Mouse (Mus musculus) liver, embryonic 12.5 days (tissue): ENCODE measurements around the gene Grid2ip. TPM values are rescaled to one million over a fixed set of nuclear protein-coding genes. Genes with fewer than 3 reads are reported as not detected.

Source experiments
- ATAC-seq: fragments of 200-750 bp; cut with Nextera tagmentation; 2 replicates; pipeline ENCODE4 v1.8.0; 2017; ENCODE audit warnings: moderate number of reproducible peaks, mild to moderate bottlenecking, moderate library complexity
- H3K27ac ChIP-seq: fragments of 300-500 bp; sonication (generic); 2 replicates; pipeline ENCODE4 v1.5.1; 2016; ENCODE audit warnings: mild to moderate bottlenecking
- H3K27me3 ChIP-seq: fragments of 300-500 bp; sonication (generic); replicated peaks from 2 replicates; pipeline ENCODE4 v1.6.1; 2016; ENCODE audit warnings: mild to moderate bottlenecking, moderate library complexity
- H3K36me3 ChIP-seq: fragments of 300-500 bp; sonication (generic); 2 replicates; pipeline ENCODE4 v1.6.1; 2016; ENCODE audit warnings: mild to moderate bottlenecking, moderate library complexity
- H3K4me1 ChIP-seq: fragments of 300-500 bp; sonication (generic); 2 replicates; pipeline ENCODE4 v1.6.1; 2016
- H3K4me2 ChIP-seq: fragments of 300-500 bp; sonication (generic); 2 replicates; pipeline ENCODE4 v1.6.1; 2016; ENCODE audit warnings: mild to moderate bottlenecking, moderate library complexity
- H3K4me3 ChIP-seq: fragments of 300-500 bp; sonication (generic); 2 replicates; pipeline ENCODE4 v1.5.1; 2016; ENCODE audit warnings: mild to moderate bottlenecking, moderate library complexity
- H3K9ac ChIP-seq: fragments of 300-500 bp; sonication (generic); 2 replicates; pipeline ENCODE4 v1.6.1; 2016; ENCODE audit warnings: mild to moderate bottlenecking, moderate library complexity
- H3K9me3 ChIP-seq: fragments of 300-500 bp; sonication (generic); replicated peaks from 2 replicates; pipeline ENCODE4 v1.6.1; 2016; ENCODE audit warnings: mild to moderate bottlenecking, moderate library complexity
- WGBS: fragments of 180-500 bp; shearing (Covaris S2); methylation state at CpG from one replicate; pipeline ENCODE4 v1.1.7; 2016; ENCODE audit not compliant: insufficient replicate concordance; 5-methylcytosine and 5-hydroxymethylcytosine counted together
- polyA plus RNA-seq: library from polyadenylated mRNA; unstranded; fragments of >200 nt; fragmentation: Nextera tagmentation; extraction: Ambion mirVana; gene quantifications from 2 replicates; pipeline ENCODE4 v1.2.1, GENCODE M21; 2016

The Grid2ip gene
- 0.04 TPM in 1 of 2 replicates, not detected in the other for polyA plus RNA-seq

DNA sequence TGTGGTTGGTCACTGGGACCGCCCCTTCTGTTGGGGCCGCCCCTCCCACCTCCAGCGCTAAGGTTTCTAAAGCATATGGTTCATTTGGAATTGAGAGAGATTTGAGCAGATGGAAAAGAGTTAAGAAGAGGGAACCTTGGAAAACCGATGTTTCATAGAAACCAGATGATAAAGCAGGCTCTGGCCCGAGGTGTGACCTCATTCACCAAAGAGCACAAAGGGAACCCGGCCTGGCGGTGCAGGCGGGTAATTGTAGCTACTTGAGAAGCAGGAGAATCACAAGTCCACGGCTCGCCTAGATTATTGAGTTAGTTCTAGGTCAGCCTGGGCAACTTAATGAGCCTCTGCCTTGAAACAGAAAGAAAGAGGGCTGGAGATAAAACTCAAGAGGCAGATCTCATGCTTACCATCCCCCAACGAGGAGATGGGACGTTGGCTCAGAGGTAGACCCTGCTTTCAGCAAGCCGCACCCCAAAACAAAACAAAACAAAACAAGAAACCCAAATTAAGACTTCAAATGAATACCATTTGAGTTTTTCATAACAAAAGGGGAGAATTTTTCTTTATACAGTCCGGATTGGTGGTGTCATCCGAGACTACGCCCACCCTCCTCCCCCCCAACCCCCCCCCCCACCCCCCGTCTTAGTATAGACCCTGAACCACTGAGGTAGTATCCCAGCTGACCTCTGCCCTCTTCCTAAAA lies at the start of gene Grid2ip:
Gene Grid2ip, plus strand, starts transcription at position 653 of the 703 bp plus-strand sequence.
- WGBS = 18% methylated on average over 17 of the region's 17 CpGs
- H3K36me3 ChIP-seq = no peaks in the 10 kb centered on the region
- no peak for ATAC-seq
- H3K4me2 ChIP-seq = peak within 1 kb of the TSS; percentile 33
- no peaks in the 10 kb centered on the region; the same call in 1 of the 2 replicates for H3K9me3 ChIP-seq
- no peak within 1 kb of the TSS for H3K4me3 ChIP-seq
- H3K9ac ChIP-seq = no peak within 1 kb of the TSS
- no peak within 1 kb of the TSS for H3K27ac ChIP-seq
- 0 out of 2 replicates have a peak, but pooled peaks cover 4% of the 10 kb centered on the region for H3K4me1 ChIP-seq
- H3K27me3 ChIP-seq = peaks cover 79% of the 10 kb centered on the region

DNA sequence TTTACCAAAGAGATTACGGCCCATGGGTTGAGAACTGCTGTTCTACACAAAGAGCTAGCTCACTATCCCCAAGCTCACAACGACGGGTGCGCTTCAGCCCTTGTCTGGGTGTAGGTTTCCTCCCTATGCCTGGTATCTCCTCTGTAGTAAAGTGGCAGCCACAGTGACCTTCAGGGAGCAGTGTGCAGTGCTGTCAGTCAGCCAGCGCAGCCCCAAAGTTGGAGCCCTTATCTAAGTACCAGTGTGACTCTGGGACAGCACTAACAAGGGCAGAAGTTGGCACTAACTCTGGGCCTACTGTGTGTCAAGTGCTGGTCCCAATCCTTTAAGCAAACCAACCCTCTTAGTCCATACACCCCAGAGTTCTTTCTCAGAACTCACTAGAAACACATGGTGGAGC lies 48.3 kb upstream of the Grid2ip start:
- WGBS = 89% methylated on average over 5 of the region's 5 CpGs
- peaks cover 38% of the 10 kb centered on the region for H3K4me1 ChIP-seq
- H3K9me3 ChIP-seq = no peaks in the 10 kb centered on the region
- ATAC-seq = no peak
- no peaks in the 10 kb centered on the region for H3K27me3 ChIP-seq
- H3K9ac ChIP-seq = no peak overlapping the region
- H3K4me2 ChIP-seq = no peak overlapping the region
- no peak overlapping the region for H3K4me3 ChIP-seq
- H3K27ac ChIP-seq = no peak overlapping the region
- H3K36me3 ChIP-seq = peaks cover 98% of the 10 kb centered on the region

DNA sequence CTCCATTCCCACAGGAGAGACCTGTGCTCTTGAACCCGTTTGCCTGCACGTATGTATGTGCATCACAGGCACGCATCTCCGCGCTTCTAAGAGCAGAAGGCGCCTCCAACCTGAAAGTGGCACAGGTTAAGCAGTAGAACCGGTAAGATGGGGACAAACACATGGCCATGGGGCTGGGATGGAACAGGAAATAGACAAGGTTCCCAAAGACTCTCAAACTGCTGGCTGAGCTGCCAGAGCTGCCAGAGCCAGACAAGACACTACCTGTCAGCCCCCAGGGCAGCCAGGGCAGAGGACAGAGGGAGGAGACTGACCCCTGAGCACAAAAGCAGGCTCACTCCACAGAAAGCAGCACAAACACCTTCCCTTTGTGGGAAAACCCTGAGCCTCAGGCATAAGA lies 47.2 kb upstream of the Grid2ip start:
- no peak for ATAC-seq
- no peaks in the 10 kb centered on the region for H3K9me3 ChIP-seq
- WGBS = 86% methylated on average over 7 of the region's 7 CpGs
- H3K27ac ChIP-seq = no peak overlapping the region
- no peak overlapping the region for H3K9ac ChIP-seq
- H3K36me3 ChIP-seq = peaks cover 88% of the 10 kb centered on the region
- no peak overlapping the region for H3K4me3 ChIP-seq
- no peaks in the 10 kb centered on the region for H3K27me3 ChIP-seq
- H3K4me1 ChIP-seq = peaks cover 43% of the 10 kb centered on the region
- no peak overlapping the region for H3K4me2 ChIP-seq

DNA sequence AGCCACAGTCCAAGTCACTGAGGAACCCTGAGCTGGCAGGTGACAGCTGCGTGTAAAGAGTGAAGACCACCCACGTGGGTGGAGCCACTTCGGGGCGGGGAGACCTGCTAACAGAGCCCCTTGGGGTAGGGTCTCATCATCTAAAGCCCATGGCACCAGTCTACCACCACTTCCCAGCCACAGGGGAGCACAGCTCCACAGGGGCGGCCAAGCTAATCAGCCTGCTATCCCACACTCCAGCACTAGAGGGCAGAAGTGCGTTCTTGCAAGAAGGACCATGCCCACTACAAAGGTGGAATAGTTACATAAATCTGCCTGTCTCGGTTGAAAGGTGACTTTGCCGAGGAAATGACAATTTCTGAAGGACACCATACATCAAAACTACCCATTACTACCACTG lies 45.3 kb upstream of the Grid2ip start:
- no peak overlapping the region for H3K4me2 ChIP-seq
- H3K4me3 ChIP-seq = no peak overlapping the region
- peaks cover 52% of the 10 kb centered on the region for H3K4me1 ChIP-seq
- no peak overlapping the region for H3K9ac ChIP-seq
- H3K36me3 ChIP-seq = peaks cover 81% of the 10 kb centered on the region
- no peak for ATAC-seq
- no peaks in the 10 kb centered on the region for H3K9me3 ChIP-seq
- 52% methylated on average over 8 of the region's 8 CpGs for WGBS
- H3K27me3 ChIP-seq = no peaks in the 10 kb centered on the region
- H3K27ac ChIP-seq = no peak overlapping the region

DNA sequence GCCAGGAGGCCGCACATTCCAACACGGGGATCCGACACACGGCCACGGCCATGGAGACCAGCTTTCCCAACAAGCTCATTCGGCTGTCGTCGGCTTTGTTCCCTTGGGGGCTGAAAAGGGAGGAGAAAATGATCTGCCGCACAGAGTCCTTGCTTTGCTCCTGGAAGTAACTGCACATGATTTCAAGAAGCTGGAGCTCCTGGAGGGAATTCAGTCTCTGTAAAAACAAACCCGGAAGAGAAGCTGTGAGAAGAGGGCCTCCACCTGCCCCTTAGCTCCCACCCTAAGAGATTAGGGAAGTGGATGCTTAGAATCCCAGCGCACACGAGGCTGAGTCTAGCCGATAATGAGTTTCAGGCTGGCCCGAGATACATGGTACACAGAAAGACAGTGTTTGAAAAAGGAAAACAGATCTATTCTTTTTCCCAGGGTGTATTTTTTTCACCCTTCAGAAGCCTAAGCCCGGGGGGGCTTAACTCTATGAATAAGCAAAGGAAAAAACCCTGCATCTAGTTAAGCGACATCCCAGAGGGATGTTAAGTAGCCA lies 42.9 kb upstream of the Grid2ip start:
- Histone ChIP-seq H3K9me3 (no peaks in the 10 kb centered on the region), H3K9ac (peak overlapping the region; percentile 95), H3K27me3 (no peaks in the 10 kb centered on the region), H3K36me3 (peaks cover 80% of the 10 kb centered on the region), H3K4me2 (peak overlapping the region; percentile 95), H3K4me3 (peak overlapping the region; percentile 75), H3K27ac (peak overlapping the region; percentile 89), H3K4me1 (peaks cover 52% of the 10 kb centered on the region)
- ATAC-seq = peak; percentile 65; the same call in 1 of the 2 replicates
- WGBS = 7% methylated on average over 16 of the region's 16 CpGs

DNA sequence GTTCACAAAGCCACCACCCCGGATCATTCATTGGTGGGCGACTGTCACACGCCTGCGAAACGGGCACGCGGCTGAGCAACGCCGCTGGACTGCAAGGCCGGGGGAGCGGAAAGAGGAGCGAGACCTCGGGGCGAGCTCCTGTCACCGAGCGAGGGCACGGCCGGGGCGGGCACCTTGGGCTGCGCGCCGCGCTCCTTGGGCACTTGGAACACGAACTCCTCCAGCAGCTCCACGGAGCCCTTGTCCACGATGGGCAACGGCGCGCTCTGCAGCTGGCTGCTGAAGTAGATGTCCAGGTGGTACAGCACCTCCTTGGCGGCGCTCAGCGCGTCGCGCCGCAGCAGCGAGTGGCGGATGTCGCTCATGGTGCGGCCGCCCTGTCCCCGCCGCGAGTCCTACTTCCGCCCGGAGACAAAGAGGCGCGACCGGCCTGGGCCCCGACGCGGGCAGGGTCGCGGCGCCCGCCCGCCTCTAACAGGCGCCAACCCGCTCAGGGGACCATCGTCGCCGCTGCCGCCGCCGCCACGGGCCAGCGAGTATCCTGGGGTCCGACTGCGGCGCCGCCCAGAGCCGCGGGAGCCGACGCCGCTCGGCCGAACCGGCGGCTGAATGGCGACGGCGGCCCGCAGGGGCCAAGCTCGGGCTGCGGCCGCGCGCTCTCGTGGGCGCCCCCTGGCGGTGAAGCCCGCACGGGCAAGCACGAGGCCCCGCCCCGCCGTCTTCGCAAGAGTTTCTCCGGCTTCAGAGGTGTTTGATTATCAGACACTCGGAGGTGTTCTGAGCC lies 42.2 kb upstream of the Grid2ip start, which contains the start of gene E130309D02Rik:
Gene E130309D02Rik, minus strand, starts transcription at position 631 of the 784 bp plus-strand sequence.
- H3K27me3 ChIP-seq = no peaks in the 10 kb centered on the region
- under 1% methylated on average over 101 of the region's 101 CpGs for WGBS
- H3K9me3 ChIP-seq = no peaks in the 10 kb centered on the region
- peak within 1 kb of the TSS; percentile 75 for H3K4me3 ChIP-seq
- H3K27ac ChIP-seq = peak within 1 kb of the TSS; percentile 89
- H3K4me1 ChIP-seq = peaks cover 52% of the 10 kb centered on the region
- peak; percentile 81 for ATAC-seq
- peaks cover 80% of the 10 kb centered on the region for H3K36me3 ChIP-seq
- H3K4me2 ChIP-seq = peak within 1 kb of the TSS; percentile 95
- H3K9ac ChIP-seq = peak within 1 kb of the TSS; percentile 95

DNA sequence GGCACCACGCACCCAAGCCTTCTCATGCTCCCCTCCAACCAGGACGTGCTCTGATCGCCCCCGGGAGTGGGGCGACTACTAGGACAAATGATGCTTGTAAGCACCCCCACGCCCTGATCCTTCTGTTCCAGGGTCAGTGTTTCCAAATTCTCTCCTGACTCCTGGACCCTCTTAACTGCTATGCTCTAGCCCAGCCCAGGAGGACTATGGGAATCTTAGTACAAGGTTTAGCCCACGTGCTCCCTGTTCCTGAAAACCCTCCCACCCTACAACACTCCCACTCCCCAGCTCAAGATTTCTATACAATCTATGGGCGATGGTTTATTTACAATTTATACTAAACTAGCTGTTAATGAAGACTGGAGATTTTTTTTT lies 41.6 kb upstream of the Grid2ip start:
- Histone ChIP-seq H3K27me3 (no peaks in the 10 kb centered on the region), H3K4me1 (peaks cover 46% of the 10 kb centered on the region), H3K4me3 (peak overlapping the region; percentile 75), H3K27ac (peak overlapping the region; percentile 89), H3K9me3 (no peaks in the 10 kb centered on the region), H3K9ac (peak overlapping the region; percentile 95), H3K4me2 (peak overlapping the region; percentile 95), H3K36me3 (peaks cover 80% of the 10 kb centered on the region)
- 15% methylated on average over 8 of the region's 8 CpGs for WGBS
- peak; percentile 8; the same call in 1 of the 2 replicates for ATAC-seq

DNA sequence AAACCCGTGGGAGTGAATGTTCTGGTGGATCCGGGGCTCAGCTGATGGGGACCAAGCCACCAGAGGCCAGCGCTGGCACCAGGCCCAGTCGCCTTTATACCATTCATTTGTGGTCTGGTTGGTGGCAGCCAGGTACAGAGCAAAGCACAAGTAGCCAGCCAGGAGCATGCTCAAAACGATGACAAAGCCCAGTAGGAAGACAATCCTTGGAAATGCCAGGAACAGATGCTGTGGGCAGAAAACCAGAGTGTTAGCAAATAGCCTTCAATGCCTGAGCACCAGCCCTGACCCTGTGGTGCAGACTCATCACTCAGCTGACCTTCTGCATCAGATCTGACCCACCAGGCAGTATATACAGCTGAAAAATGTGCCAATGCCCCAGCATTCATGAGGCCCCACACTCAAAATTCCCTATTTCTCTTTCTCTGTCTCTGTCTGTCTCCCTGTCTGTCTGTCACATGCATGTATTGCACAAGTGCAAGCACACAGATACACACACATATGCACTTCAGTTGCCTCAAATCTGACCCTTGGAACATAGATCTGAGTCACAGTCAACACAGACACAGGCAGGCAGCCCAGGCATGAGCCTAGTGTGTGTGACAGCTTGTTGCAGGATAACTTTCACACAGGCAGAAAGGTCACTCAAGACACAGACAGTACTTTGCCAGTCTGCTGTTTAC lies 40.4 kb upstream of the Grid2ip start:
- Histone ChIP-seq H3K4me2 (no peak overlapping the region), H3K4me3 (no peak overlapping the region), H3K9me3 (no peaks in the 10 kb centered on the region), H3K27ac (no peak overlapping the region), H3K9ac (no peak overlapping the region), H3K27me3 (no peaks in the 10 kb centered on the region), H3K4me1 (peaks cover 34% of the 10 kb centered on the region), H3K36me3 (peaks cover 80% of the 10 kb centered on the region)
- 87% methylated on average over 5 of the region's 5 CpGs for WGBS
- no peak for ATAC-seq

DNA sequence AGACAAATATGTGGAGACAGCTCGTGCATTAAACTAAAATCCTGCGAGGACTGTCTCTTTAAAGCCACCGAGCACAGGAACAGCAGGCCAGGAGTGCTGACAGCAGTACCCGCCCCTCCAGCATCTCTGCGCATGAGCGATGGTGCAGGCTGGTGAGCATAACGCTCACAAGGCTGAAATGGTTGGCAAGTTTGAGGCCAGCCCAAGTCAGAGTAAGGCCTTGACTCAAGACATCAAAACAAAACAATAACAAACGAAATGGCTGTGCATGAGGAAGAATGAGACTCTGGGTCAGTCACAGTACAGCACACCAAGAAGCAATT lies 39.9 kb upstream of the Grid2ip start:
- Histone ChIP-seq H3K9ac (no peak overlapping the region), H3K4me1 (peaks cover 29% of the 10 kb centered on the region), H3K4me3 (no peak overlapping the region), H3K27me3 (no peaks in the 10 kb centered on the region), H3K9me3 (no peaks in the 10 kb centered on the region), H3K4me2 (no peak overlapping the region), H3K27ac (no peak overlapping the region), H3K36me3 (peaks cover 80% of the 10 kb centered on the region)
- ATAC-seq = no peak
- 83% methylated on average over 8 of the region's 8 CpGs for WGBS

DNA sequence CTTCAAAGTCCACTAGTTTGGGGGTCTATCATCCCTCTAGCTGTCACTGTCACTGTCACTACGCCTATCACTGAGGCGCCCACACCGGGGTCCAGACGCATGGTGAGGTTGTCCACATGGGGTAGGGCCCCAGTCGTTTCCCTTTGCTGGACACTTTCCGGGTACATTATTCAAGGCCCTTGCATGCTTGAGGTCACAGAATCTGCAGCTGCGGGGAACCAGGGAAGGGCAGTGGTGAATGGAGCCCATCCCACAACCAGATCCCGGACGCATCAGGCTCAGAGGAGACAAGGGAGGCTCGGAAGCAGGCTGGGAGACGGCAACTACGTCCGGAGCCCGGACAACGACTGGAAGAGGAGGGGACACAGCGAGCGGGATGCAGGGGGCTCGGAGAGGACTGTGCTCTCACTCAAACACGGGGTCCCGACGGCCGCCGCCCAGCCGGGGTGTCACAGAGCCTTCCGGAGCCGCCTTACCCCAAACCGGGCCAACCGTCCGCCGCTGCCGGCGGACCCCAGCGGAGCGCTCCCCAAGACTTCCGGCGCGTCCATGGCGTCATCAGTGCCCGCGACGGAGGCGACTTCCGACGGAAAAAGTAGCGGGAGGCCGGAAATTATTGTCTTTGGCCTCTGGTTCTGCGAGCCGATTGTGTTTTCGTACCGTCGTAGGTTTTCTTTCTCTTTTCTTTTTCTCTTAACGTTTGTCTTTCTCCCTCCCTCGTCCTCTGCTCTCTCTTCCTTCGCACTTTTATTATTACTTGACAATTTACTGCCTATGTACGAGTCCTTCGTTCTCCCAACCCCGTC lies 28.2 kb upstream of the Grid2ip start, which contains the start of gene Zdhhc4:
Gene Zdhhc4, minus strand, starts transcription at position 567 of the 806 bp plus-strand sequence.
- H3K27ac ChIP-seq = peak within 1 kb of the TSS; percentile 66
- H3K4me2 ChIP-seq = peak within 1 kb of the TSS; percentile 81
- peaks cover 35% of the 10 kb centered on the region for H3K36me3 ChIP-seq
- no peaks in the 10 kb centered on the region for H3K27me3 ChIP-seq
- peak within 1 kb of the TSS; percentile 90 for H3K9ac ChIP-seq
- peak; percentile 77 for ATAC-seq
- WGBS = under 1% methylated on average over 57 of the region's 57 CpGs
- no peaks in the 10 kb centered on the region for H3K9me3 ChIP-seq
- peak within 1 kb of the TSS; percentile 91 for H3K4me3 ChIP-seq
- H3K4me1 ChIP-seq = peaks cover 24% of the 10 kb centered on the region

DNA sequence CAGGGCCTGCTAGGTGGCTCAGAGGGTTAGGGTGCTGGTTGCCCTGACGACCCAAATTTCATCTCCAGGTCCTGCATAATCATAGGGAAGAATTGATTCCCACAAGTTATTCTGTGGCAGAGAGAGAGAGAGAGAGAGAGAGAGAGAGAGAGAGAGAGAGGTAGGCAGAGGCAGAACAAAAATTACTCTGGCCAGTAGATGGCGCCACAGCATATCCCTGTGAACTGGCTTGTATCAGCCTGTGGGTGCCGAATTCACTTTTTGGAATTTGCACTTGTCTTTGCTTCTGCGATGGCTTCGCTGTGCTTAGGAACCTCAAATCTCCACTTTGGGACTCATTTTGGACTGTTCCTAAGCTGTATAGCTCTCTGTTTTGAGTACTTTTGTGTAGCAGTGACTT lies 23.3 kb upstream of the Grid2ip start:
- Histone ChIP-seq H3K9ac (no peak overlapping the region), H3K27ac (no peak overlapping the region), H3K4me1 (peaks cover 9% of the 10 kb centered on the region), H3K27me3 (peaks cover 10% of the 10 kb centered on the region; the same call in 1 of the 2 replicates), H3K4me3 (no peak overlapping the region), H3K4me2 (peak overlapping the region; percentile 34), H3K36me3 (no peaks in the 10 kb centered on the region), H3K9me3 (no peaks in the 10 kb centered on the region)
- WGBS = 12% methylated on average over 5 of the region's 5 CpGs
- no peak; the same call in 1 of the 2 replicates for ATAC-seq
